Mouse (Mus musculus): ENCODE data around the gene Rrp15. TPM values are rescaled to one million over a fixed set of nuclear protein-coding genes. Genes with fewer than 3 reads are reported as not detected.

Gene Rrp15
- total RNA-seq (2014; rRNA removed; ENCODE audit: low replicate concordance) (1.6 and 4.7 TPM in 2 replicates), polyA plus RNA-seq (2015; fragmentation: Nextera tagmentation; extraction: Ambion mirVana) (19.2 and 21.8 TPM in 2 replicates)

- Histone ChIP-seq H3K9ac (replicated peaks; ENCODE audit: low read depth, low read length) (peak within 1 kb of the TSS; percentile 85), H3K4me1 (ENCODE audit: control insufficient read depth, insufficient read depth) (peaks cover 12% of the 10 kb centered on the region), H3K4me2 (ENCODE audit: low read depth, low read length) (peak within 1 kb of the TSS; percentile 87), H3K27me3 (ENCODE audit: control insufficient read depth, insufficient read depth, low read length) (no peaks in the 10 kb centered on the region), H3K4me3 (ENCODE audit: low read depth, low read length) (peak within 1 kb of the TSS; percentile 74), H3K9me3 (replicated peaks; ENCODE audit: control insufficient read depth, low read length) (no peaks in the 10 kb centered on the region), H3K36me3 (replicated peaks; ENCODE audit: control insufficient read depth, insufficient read depth, low read length) (no peaks in the 10 kb centered on the region), H3K27ac (ENCODE audit: low read depth) (peak within 1 kb of the TSS; percentile 89)
- whole genome bisulfite sequencing: under 1% methylated on average over 46 of the region's 46 CpGs
- DNase-seq (ENCODE audit: low spot score) (peak; percentile 87), ATAC-seq (ENCODE audit: insufficient read depth, low read depth) (peak; percentile 94)
- TF ChIP-seq CTCF (IDR thresholded peaks at IDR 0.05; ENCODE audit: low read depth) (no peak), EP300 (IDR thresholded peaks at IDR 0.05; ENCODE audit: low read depth) (no peak)
These were observed at the start of gene Rrp15 for GRCm38 (mm10) chr1:186748724-186749653. Gene Rrp15 (minus strand): TSS chr1:186749358.

GRCm38 (mm10) chr1:186797991-186798390 lies 48.8 kb upstream of the Rrp15 start:
- 71% methylated on average over 6 of the region's 6 CpGs for WGBS
- DNase-seq (ENCODE audit: low spot score): no peak
- no peak overlapping the region for H3K4me2 ChIP-seq (ENCODE audit: low read depth, low read length)
- no peaks in the 10 kb centered on the region for H3K9me3 ChIP-seq (replicated peaks; ENCODE audit: control insufficient read depth, low read length)
- H3K36me3 ChIP-seq (replicated peaks; ENCODE audit: control insufficient read depth, insufficient read depth, low read length): no peaks in the 10 kb centered on the region
- no peak for ATAC-seq (ENCODE audit: insufficient read depth, low read depth)
- H3K27me3 ChIP-seq (ENCODE audit: control insufficient read depth, insufficient read depth, low read length): no peaks in the 10 kb centered on the region
- TF ChIP-seq EP300 (IDR thresholded peaks at IDR 0.05; ENCODE audit: low read depth) (no peak), CTCF (IDR thresholded peaks at IDR 0.05; ENCODE audit: low read depth) (no peak)
- no peak overlapping the region for H3K27ac ChIP-seq (ENCODE audit: low read depth)
- no peaks in the 10 kb centered on the region for H3K4me1 ChIP-seq (ENCODE audit: control insufficient read depth, insufficient read depth)
- H3K4me3 ChIP-seq (ENCODE audit: low read depth, low read length): no peak overlapping the region
- no peak overlapping the region for H3K9ac ChIP-seq (replicated peaks; ENCODE audit: low read depth, low read length)

GRCm38 (mm10) chr1:186785359-186785758 lies 36.2 kb upstream of the Rrp15 start:
- no peak for DNase-seq (ENCODE audit: low spot score)
- H3K27me3 ChIP-seq (ENCODE audit: control insufficient read depth, insufficient read depth, low read length): no peaks in the 10 kb centered on the region
- WGBS: 78% methylated on average over 4 of the region's 4 CpGs
- H3K27ac ChIP-seq (ENCODE audit: low read depth): no peak overlapping the region
- H3K4me3 ChIP-seq (ENCODE audit: low read depth, low read length): no peak overlapping the region
- H3K9me3 ChIP-seq (replicated peaks; ENCODE audit: control insufficient read depth, low read length): no peaks in the 10 kb centered on the region
- H3K9ac ChIP-seq (replicated peaks; ENCODE audit: low read depth, low read length): no peak overlapping the region
- no peak for TF ChIP-seq CTCF (IDR thresholded peaks at IDR 0.05; ENCODE audit: low read depth)
- no peak for ATAC-seq (ENCODE audit: insufficient read depth, low read depth)
- H3K4me2 ChIP-seq (ENCODE audit: low read depth, low read length): no peak overlapping the region
- H3K4me1 ChIP-seq (ENCODE audit: control insufficient read depth, insufficient read depth): no peaks in the 10 kb centered on the region
- no peaks in the 10 kb centered on the region for H3K36me3 ChIP-seq (replicated peaks; ENCODE audit: control insufficient read depth, insufficient read depth, low read length)

GRCm38 (mm10) chr1:186780826-186781225 lies 31.7 kb upstream of the Rrp15 start:
- H3K27ac ChIP-seq (ENCODE audit: low read depth): no peak overlapping the region
- no peaks in the 10 kb centered on the region for H3K27me3 ChIP-seq (ENCODE audit: control insufficient read depth, insufficient read depth, low read length)
- TF ChIP-seq EP300 (IDR thresholded peaks at IDR 0.05; ENCODE audit: low read depth): no peak
- no peak for TF ChIP-seq CTCF (IDR thresholded peaks at IDR 0.05; ENCODE audit: low read depth)
- H3K9ac ChIP-seq (replicated peaks; ENCODE audit: low read depth, low read length): no peak overlapping the region
- no peaks in the 10 kb centered on the region for H3K4me1 ChIP-seq (ENCODE audit: control insufficient read depth, insufficient read depth)
- no peaks in the 10 kb centered on the region for H3K36me3 ChIP-seq (replicated peaks; ENCODE audit: control insufficient read depth, insufficient read depth, low read length)
- H3K4me3 ChIP-seq (ENCODE audit: low read depth, low read length): no peak overlapping the region
- 65% methylated on average over 2 of the region's 2 CpGs for WGBS
- 0 out of 2 replicates have a peak overlapping the region, but pooled peaks have one; percentile 23 for H3K4me2 ChIP-seq (ENCODE audit: low read depth, low read length)
- no peak for ATAC-seq (ENCODE audit: insufficient read depth, low read depth)
- H3K9me3 ChIP-seq (replicated peaks; ENCODE audit: control insufficient read depth, low read length): no peaks in the 10 kb centered on the region
- peak; percentile 7 for DNase-seq (ENCODE audit: low spot score)

GRCm38 (mm10) chr1:186773124-186773523 lies 24.0 kb upstream of the Rrp15 start:
- no peak for ATAC-seq (ENCODE audit: insufficient read depth, low read depth)
- DNase-seq (ENCODE audit: low spot score): no peak
- H3K27ac ChIP-seq (ENCODE audit: low read depth): no peak overlapping the region

More at GRCm38 (mm10) chr1:186773124-186773523, 24.0 kb upstream of the Rrp15 start:
- WGBS: 65% methylated on average over 3 of the region's 3 CpGs
- H3K9me3 ChIP-seq (replicated peaks; ENCODE audit: control insufficient read depth, low read length): no peaks in the 10 kb centered on the region
- no peaks in the 10 kb centered on the region for H3K4me1 ChIP-seq (ENCODE audit: control insufficient read depth, insufficient read depth)
- H3K4me2 ChIP-seq (ENCODE audit: low read depth, low read length): no peak overlapping the region
- no peak overlapping the region for H3K9ac ChIP-seq (replicated peaks; ENCODE audit: low read depth, low read length)
- no peaks in the 10 kb centered on the region for H3K27me3 ChIP-seq (ENCODE audit: control insufficient read depth, insufficient read depth, low read length)
- TF ChIP-seq CTCF (IDR thresholded peaks at IDR 0.05; ENCODE audit: low read depth): no peak
- no peak for TF ChIP-seq EP300 (IDR thresholded peaks at IDR 0.05; ENCODE audit: low read depth)
- no peaks in the 10 kb centered on the region for H3K36me3 ChIP-seq (replicated peaks; ENCODE audit: control insufficient read depth, insufficient read depth, low read length)
- no peak overlapping the region for H3K4me3 ChIP-seq (ENCODE audit: low read depth, low read length)

Measured in heart, postnatal 0 days (tissue).